Mouse (Mus musculus) C2C12 (cell line): ENCODE measurements around the gene Rps19bp1.

Experiments
- CEBPB ChIP-seq: IDR thresholded peaks from one replicate; pipeline ENCODE4 v1.6.1; 2011; ENCODE audit warnings: low read depth, mild to moderate bottlenecking, control low read depth, moderate library complexity
- CTCF ChIP-seq: IDR thresholded peaks from one replicate; pipeline ENCODE4 v1.5.1; 2011; ENCODE audit not compliant: control insufficient read depth, insufficient read depth, insufficient read length
- MYOD1 ChIP-seq: IDR thresholded peaks from one replicate; pipeline ENCODE4 v1.6.1; 2011; ENCODE audit warnings: low read depth; ENCODE audit not compliant: control insufficient read depth, insufficient read length
- USF1 ChIP-seq: IDR thresholded peaks from one replicate; pipeline ENCODE4 v1.6.1; 2011; ENCODE audit warnings: low read depth, mild to moderate bottlenecking, control low read depth, moderate library complexity

DNA sequence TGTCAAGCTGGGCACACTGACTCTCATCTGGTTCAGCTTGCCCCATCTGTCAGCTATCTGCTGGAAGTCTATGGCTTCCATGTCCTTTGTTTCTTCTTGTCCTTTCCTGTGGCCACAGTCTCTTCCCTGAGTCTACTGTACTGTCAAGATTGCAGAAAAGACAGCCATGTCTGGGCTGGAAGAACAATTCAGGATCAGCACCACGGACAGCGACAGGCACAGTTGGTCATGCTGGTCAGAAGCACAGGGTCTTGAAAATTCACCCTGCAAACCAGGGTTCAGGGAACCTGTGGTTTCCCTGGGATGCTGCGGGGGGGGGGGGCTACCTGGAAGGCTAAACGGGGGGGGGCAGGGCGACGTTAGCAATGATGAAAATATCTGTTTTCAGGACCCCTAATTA is 13.5 kb upstream of the Rps19bp1 start:
- TF ChIP-seq CTCF: no peak
- TF ChIP-seq USF1: no peak
- TF ChIP-seq CEBPB: no peak
- no peak for TF ChIP-seq MYOD1
